16 mouse cellular contexts compared by ENCODE assay signal in genomic region chr4:32263685-32264038, GRCm38 (mm10). TPM values are rescaled to one million over a fixed set of nuclear protein-coding genes. Genes with fewer than 3 reads are reported as not detected.
DNase-seq lines count a peak whose midpoint lies in the region; ATAC-seq and TF ChIP-seq lines count a peak whose summit lies in the region.
"Had no signal": no experiment of that assay in that cellular context is flagged by ENCODE, and none has a peak within 500 bp of the region (broad histone marks: within the 10 kb centered on the region; RNA-seq: fewer than 3 reads in every experiment).

No protein-coding gene starts in this region.

- H3K27ac ChIP-seq in heart, embryonic 14.5 days (replicated peaks in 1 of 2; ENCODE audit: control insufficient read depth in 1 of 2, insufficient read depth in 1 of 2, low read depth in 2 of 2, low read length in 2 of 2), result peak overlapping the region; percentile 2 to 40; a peak in 2 of 4 replicates
- 0 out of 2 replicates have a peak overlapping the region, but pooled peaks have one; percentile 18 for H3K27ac ChIP-seq in liver, postnatal 0 days (ENCODE audit: low read depth)
- H3K27ac ChIP-seq: liver, embryonic 12.5 days; neural tube, embryonic 12.5 days had no signal

- no peaks in the 10 kb centered on the region for H3K27me3 ChIP-seq in heart, embryonic 14.5 days (ENCODE audit: control insufficient read depth, insufficient read depth, low read length)
- H3K27me3 ChIP-seq in liver, postnatal 0 days (ENCODE audit: insufficient read depth, low read length), result no peaks in the 10 kb centered on the region
- H3K27me3 ChIP-seq: embryonic facial prominence, embryonic 13.5 days; liver, embryonic 12.5 days; neural tube, embryonic 12.5 days had no signal

- no peak for ATAC-seq in heart, embryonic 14.5 days (ENCODE audit: insufficient number of reproducible peaks, insufficient read depth, low FRiP score, low read depth)
- no peak for ATAC-seq in liver, postnatal 0 days
- ATAC-seq in CD4-positive, CD25-positive, alpha-beta regulatory T cell, adult 4 months, result peak; percentile 56
- ATAC-seq: liver, embryonic 12.5 days had no signal

- no peaks in the 10 kb centered on the region; the same call in 1 of the 2 replicates for H3K36me3 ChIP-seq in heart, embryonic 14.5 days (ENCODE audit: control insufficient read depth, insufficient read depth, low read length)
- H3K36me3 ChIP-seq in liver, postnatal 0 days (replicated peaks; ENCODE audit: insufficient read depth, low read length), result peaks cover 2% of the 10 kb centered on the region; the same call in 1 of the 2 replicates
- H3K36me3 ChIP-seq: liver, embryonic 12.5 days; neural tube, embryonic 12.5 days had no signal

- no peak overlapping the region for H3K9ac ChIP-seq in heart, embryonic 14.5 days (ENCODE audit: low read length)
- H3K9ac ChIP-seq in liver, postnatal 0 days (replicated peaks), result no peak overlapping the region
- H3K9ac ChIP-seq: embryonic facial prominence, embryonic 13.5 days; liver, embryonic 12.5 days; neural tube, embryonic 12.5 days had no signal

- no peaks in the 10 kb centered on the region for H3K9me3 ChIP-seq in heart, embryonic 14.5 days (ENCODE audit: control insufficient read depth, low read length)
- no peaks in the 10 kb centered on the region for H3K9me3 ChIP-seq in liver, postnatal 0 days (ENCODE audit: low read length)
- H3K9me3 ChIP-seq: embryonic facial prominence, embryonic 13.5 days; liver, embryonic 12.5 days; neural tube, embryonic 12.5 days had no signal

- 0 out of 2 replicates have a peak overlapping the region, but pooled peaks have one; percentile 6 for H3K4me2 ChIP-seq in heart, embryonic 14.5 days (ENCODE audit: low read length)
- no peak overlapping the region for H3K4me2 ChIP-seq in liver, postnatal 0 days (ENCODE audit: low read depth, low read length)
- H3K4me2 ChIP-seq: embryonic facial prominence, embryonic 13.5 days; liver, embryonic 12.5 days; neural tube, embryonic 12.5 days had no signal

- no peak for TF ChIP-seq EP300 in liver, postnatal 0 days (IDR thresholded peaks at IDR 0.05; ENCODE audit: low read depth)

- TF ChIP-seq CTCF in liver, postnatal 0 days (IDR thresholded peaks at IDR 0.05; ENCODE audit: low read depth), result no peak

- no peak for DNase-seq in heart, postnatal 14 days
- DNase-seq in liver, postnatal 0 days, result no peak
- DNase-seq in liver, result no peak
- peak; percentile 72 for DNase-seq in induced T-regulatory cell, adult 2 months (ENCODE audit: low read depth)
- no peak for DNase-seq in cerebellum, adult 11-12 months
- DNase-seq in right cerebral cortex, postnatal 25 days, result no peak
- DNase-seq: cerebellum, postnatal 25 days; kidney, postnatal 25 days; retina, postnatal 1 day had no signal

- no peak overlapping the region for H3K4me3 ChIP-seq in heart, embryonic 14.5 days (ENCODE audit: control insufficient read depth in 1 of 2, insufficient read depth in 1 of 2, low read depth in 1 of 2, low read length in 2 of 2)
- no peak overlapping the region for H3K4me3 ChIP-seq in liver, postnatal 0 days (ENCODE audit: low read depth, low read length)
- H3K4me3 ChIP-seq: embryonic facial prominence, embryonic 13.5 days; liver, embryonic 12.5 days; megakaryocyte, embryonic 14.5 days; neural tube, embryonic 12.5 days had no signal

- intact Hi-C loops in heart, postnatal 14 days (cut with DNase I), result no loop called here

- WGBS in heart, embryonic 14.5 days, result 52% methylated on average over 10 of the region's 10 CpGs
- 51% methylated on average over 10 of the region's 10 CpGs for WGBS in liver, postnatal 0 days (ENCODE audit: insufficient replicate concordance)

- H3K4me1 ChIP-seq in heart, embryonic 14.5 days (ENCODE audit: control insufficient read depth in 2 of 2, insufficient read depth in 2 of 2, low read length in 2 of 2), result peaks cover 21 to 42% of the 10 kb centered on the region in 2 experiments
- H3K4me1 ChIP-seq in liver, postnatal 0 days (ENCODE audit: insufficient read depth), result peaks cover 6% of the 10 kb centered on the region; the same call in 1 of the 2 replicates

RNA-seq across cellular contexts. Expression of gene Bach2, which starts 25.1 kb away (rescaled TPM):
- polyA plus RNA-seq in heart, embryonic 14.5 days (2014; fragmentation: Nextera tagmentation; extraction: Ambion mirVana), result 7.3 and 8.2 TPM in 2 replicates
- 10 to 100 TPM; 11.2 TPM for total RNA-seq in heart, postnatal 14 days (2021)
- polyA plus RNA-seq in liver, postnatal 0 days (2015; fragmentation: Nextera tagmentation; extraction: Ambion mirVana), result 2.7 and 4.3 TPM in 2 replicates
- polyA plus RNA-seq in CD4-positive, CD25-positive, alpha-beta regulatory T cell, adult 4 months (2017; shearing (Covaris generic)), result 10 to 100 TPM; 21.5 to 23.6 TPM
- total RNA-seq: MEL had no signal
